Comparison of ENCODE assay signal across 16 mouse cellular contexts in genomic region chr16:91826893-91827292, GRCm38 (mm10).
DNase-seq lines count a peak whose midpoint lies in the region; ATAC-seq and TF ChIP-seq lines count a peak whose summit lies in the region.
"Had no signal": no experiment of that assay in that cellular context is flagged by ENCODE, and none has a peak within 500 bp of the region (broad histone marks: within the 10 kb centered on the region; RNA-seq: fewer than 3 reads in every experiment).

No protein-coding gene starts in this region.

- TF ChIP-seq CTCF in forebrain, postnatal 0 days (IDR thresholded peaks at IDR 0.05; ENCODE audit: low read depth): no peak

- no peaks in the 10 kb centered on the region for H3K9me3 ChIP-seq in forebrain, embryonic 10.5 days
- no peaks in the 10 kb centered on the region for H3K9me3 ChIP-seq in forebrain, postnatal 0 days (ENCODE audit: low read length)
- H3K9me3 ChIP-seq in hindbrain, embryonic 10.5 days: no peaks in the 10 kb centered on the region
- H3K9me3 ChIP-seq in hindbrain, embryonic 16.5 days (ENCODE audit: control insufficient read depth, low read length): no peaks in the 10 kb centered on the region
- no peaks in the 10 kb centered on the region for H3K9me3 ChIP-seq in midbrain, embryonic 13.5 days
- no peaks in the 10 kb centered on the region for H3K9me3 ChIP-seq in midbrain, embryonic 14.5 days (ENCODE audit: control insufficient read depth, low read length)
- H3K9me3 ChIP-seq: neural tube, embryonic 12.5 days had no signal

- WGBS in forebrain, embryonic 10.5 days: 28% methylated on average over 2 of the region's 2 CpGs
- WGBS in forebrain, postnatal 0 days: 36% methylated on average over 2 of the region's 2 CpGs
- whole genome bisulfite sequencing in hindbrain, embryonic 10.5 days: 34% methylated on average over 2 of the region's 2 CpGs
- 35% methylated on average over 2 of the region's 2 CpGs for WGBS in hindbrain, embryonic 16.5 days
- 36% methylated on average over 2 of the region's 2 CpGs for WGBS in midbrain, embryonic 13.5 days
- WGBS in midbrain, embryonic 14.5 days: 51% methylated on average over 2 of the region's 2 CpGs

- H3K27ac ChIP-seq in forebrain, embryonic 10.5 days: peak overlapping the region; percentile 64
- H3K27ac ChIP-seq in forebrain, postnatal 0 days (ENCODE audit: low read depth, low read length): no peak overlapping the region
- peak overlapping the region; percentile 59 for H3K27ac ChIP-seq in hindbrain, embryonic 10.5 days
- no peak overlapping the region for H3K27ac ChIP-seq in hindbrain, embryonic 16.5 days (ENCODE audit: low read depth, low read length)
- H3K27ac ChIP-seq in midbrain, embryonic 13.5 days: peak overlapping the region; percentile 25; the same call in 1 of the 2 replicates
- no peak overlapping the region for H3K27ac ChIP-seq in midbrain, embryonic 14.5 days (replicated peaks; ENCODE audit: low read depth, low read length)
- H3K27ac ChIP-seq: left cerebral cortex, adult 2 months; macrophage; neural tube, embryonic 12.5 days had no signal

- no peak overlapping the region for H3K4me3 ChIP-seq in forebrain, embryonic 10.5 days
- H3K4me3 ChIP-seq in forebrain, postnatal 0 days (ENCODE audit: low read depth, low read length): no peak overlapping the region
- no peak overlapping the region for H3K4me3 ChIP-seq in hindbrain, embryonic 10.5 days
- no peak overlapping the region for H3K4me3 ChIP-seq in hindbrain, embryonic 16.5 days (ENCODE audit: low read length)
- no peak overlapping the region for H3K4me3 ChIP-seq in midbrain, embryonic 13.5 days (replicated peaks)
- H3K4me3 ChIP-seq in midbrain, embryonic 14.5 days (replicated peaks; ENCODE audit: low read depth, low read length): no peak overlapping the region
- H3K4me3 ChIP-seq: left cerebral cortex, adult 2 months; neural tube, embryonic 12.5 days had no signal

- H3K36me3 ChIP-seq in forebrain, embryonic 10.5 days (replicated peaks): peaks cover 72% of the 10 kb centered on the region
- H3K36me3 ChIP-seq in forebrain, postnatal 0 days (ENCODE audit: insufficient read depth): peaks cover 33% of the 10 kb centered on the region
- H3K36me3 ChIP-seq in hindbrain, embryonic 10.5 days: peaks cover 71% of the 10 kb centered on the region
- peaks cover 16% of the 10 kb centered on the region for H3K36me3 ChIP-seq in hindbrain, embryonic 16.5 days (ENCODE audit: control insufficient read depth, insufficient read depth, low read length)
- peaks cover 55% of the 10 kb centered on the region for H3K36me3 ChIP-seq in midbrain, embryonic 13.5 days
- H3K36me3 ChIP-seq in midbrain, embryonic 14.5 days (ENCODE audit: control insufficient read depth, insufficient read depth, low read length): peaks cover 59% of the 10 kb centered on the region

- DNase-seq in forebrain, embryonic 10.5 days (ENCODE audit: extremely low spot score, low spot score): no peak
- no peak for DNase-seq in forebrain, postnatal 0 days
- no peak for DNase-seq in hindbrain, embryonic 10.5 days (ENCODE audit: low spot score)
- no peak for DNase-seq in midbrain, embryonic 14.5 days
- DNase-seq: adrenal gland, postnatal 14 days; gastrocnemius, postnatal 14 days; kidney, postnatal 36 days; right cerebral cortex, adult 18-20 months; thymus, adult 18-20 months had no signal

- H3K9ac ChIP-seq in forebrain, postnatal 0 days: no peak overlapping the region
- H3K9ac ChIP-seq in hindbrain, embryonic 16.5 days (ENCODE audit: low read depth, low read length): no peak overlapping the region
- no peak overlapping the region for H3K9ac ChIP-seq in midbrain, embryonic 13.5 days (replicated peaks)
- H3K9ac ChIP-seq in midbrain, embryonic 14.5 days (replicated peaks; ENCODE audit: low read length): no peak overlapping the region
- H3K9ac ChIP-seq: neural tube, embryonic 12.5 days had no signal

- H3K4me1 ChIP-seq in forebrain, embryonic 10.5 days: peaks cover 56% of the 10 kb centered on the region
- no peaks in the 10 kb centered on the region for H3K4me1 ChIP-seq in forebrain, postnatal 0 days (ENCODE audit: insufficient read depth)
- H3K4me1 ChIP-seq in hindbrain, embryonic 10.5 days (replicated peaks): peaks cover 48% of the 10 kb centered on the region
- peaks cover 4% of the 10 kb centered on the region; the same call in 1 of the 2 replicates for H3K4me1 ChIP-seq in hindbrain, embryonic 16.5 days (ENCODE audit: control insufficient read depth, insufficient read depth, low read depth, low read length)
- H3K4me1 ChIP-seq in midbrain, embryonic 13.5 days (replicated peaks): peaks cover 9% of the 10 kb centered on the region; the same call in 1 of the 2 replicates
- no peaks in the 10 kb centered on the region for H3K4me1 ChIP-seq in midbrain, embryonic 14.5 days (ENCODE audit: control insufficient read depth, insufficient read depth, low read length)

- H3K4me2 ChIP-seq in forebrain, postnatal 0 days (ENCODE audit: low read depth): no peak overlapping the region
- H3K4me2 ChIP-seq in hindbrain, embryonic 16.5 days (ENCODE audit: low read length): no peak overlapping the region
- H3K4me2 ChIP-seq in midbrain, embryonic 13.5 days (replicated peaks): no peak overlapping the region
- H3K4me2 ChIP-seq in midbrain, embryonic 14.5 days (ENCODE audit: low read length): no peak overlapping the region
- H3K4me2 ChIP-seq: neural tube, embryonic 12.5 days had no signal

- ATAC-seq in forebrain, postnatal 0 days: no peak
- ATAC-seq in hindbrain, embryonic 16.5 days: no peak
- no peak for ATAC-seq in midbrain, embryonic 13.5 days
- ATAC-seq in midbrain, embryonic 14.5 days (ENCODE audit: low FRiP score, low TSS enrichment): no peak
- ATAC-seq in megakaryocyte progenitor cell, adult 5-6 weeks (replicated peaks; ENCODE audit: poor library complexity): no peak
- no peak for ATAC-seq in granulocyte monocyte progenitor cell, adult 5-6 weeks (replicated peaks; ENCODE audit: poor library complexity, severe bottlenecking)

- H3K27me3 ChIP-seq in forebrain, embryonic 10.5 days (ENCODE audit: poor library complexity, severe bottlenecking): no peaks in the 10 kb centered on the region
- no peaks in the 10 kb centered on the region for H3K27me3 ChIP-seq in forebrain, postnatal 0 days (ENCODE audit: insufficient read depth, low read length)
- H3K27me3 ChIP-seq in hindbrain, embryonic 10.5 days (ENCODE audit: insufficient read depth, poor library complexity, severe bottlenecking): no peaks in the 10 kb centered on the region
- H3K27me3 ChIP-seq in hindbrain, embryonic 16.5 days (replicated peaks; ENCODE audit: control insufficient read depth, insufficient read depth, low read length): no peaks in the 10 kb centered on the region
- H3K27me3 ChIP-seq in midbrain, embryonic 13.5 days: no peaks in the 10 kb centered on the region
- H3K27me3 ChIP-seq in midbrain, embryonic 14.5 days (ENCODE audit: control insufficient read depth, insufficient read depth, low read length): no peaks in the 10 kb centered on the region
- H3K27me3 ChIP-seq: neural tube, embryonic 12.5 days had no signal

Comparison
In these comparisons a context has a peak if more than half of its experiments do, and no peak if none do; other contexts are left out.
1. H3K27ac ChIP-seq: peak in forebrain, embryonic 10.5 days (single experiment), hindbrain, embryonic 10.5 days (single experiment) and midbrain, embryonic 13.5 days (single experiment); none in forebrain, postnatal 0 days (single experiment), hindbrain, embryonic 16.5 days (single experiment) and midbrain, embryonic 14.5 days (single experiment).